Mouse (Mus musculus) small intestine, adult 2 months (tissue): Measurements from ENCODE around the gene Ccer2. TPM values are rescaled to one million over a fixed set of nuclear protein-coding genes. Genes with fewer than 3 reads are reported as not detected.
A peak's percentile ranks its signal among the peaks of the same experiment; 100 is the strongest.

Experiments
- H3K27ac ChIP-seq: fragments of 200-500 bp; 2 replicates; pipeline ENCODE4 v1.5.1; 2012; ENCODE audit warnings: low read depth, low read length, control low read depth, inconsistent platforms; ENCODE audit not compliant: insufficient read depth
- H3K27me3 ChIP-seq: fragments of 200-500 bp; 2 replicates; pipeline ENCODE4 v1.6.1; 2012; ENCODE audit warnings: mild to moderate bottlenecking, moderate library complexity, low read length, inconsistent platforms; ENCODE audit not compliant: control insufficient read depth, insufficient read depth
- H3K36me3 ChIP-seq: fragments of 200-500 bp; 2 replicates; pipeline ENCODE4 v1.6.1; 2012; ENCODE audit warnings: mild to moderate bottlenecking, low read length, control low read depth, inconsistent platforms; ENCODE audit not compliant: control insufficient read depth, insufficient read depth
- H3K4me1 ChIP-seq: fragments of 200-500 bp; 2 replicates; pipeline ENCODE4 v1.6.1; 2012; ENCODE audit warnings: low read length, inconsistent platforms, mixed read lengths; ENCODE audit not compliant: control insufficient read depth, insufficient read depth, insufficient read length
- H3K4me3 ChIP-seq: fragments of 200-500 bp; 2 replicates; pipeline ENCODE4 v1.5.1; 2012; ENCODE audit warnings: low read depth, mild to moderate bottlenecking, control low read depth, inconsistent platforms, low read length, moderate library complexity
- CTCF ChIP-seq: fragments of 200-500 bp; IDR thresholded peaks from 2 replicates; pipeline ENCODE4 v1.5.1; 2012; ENCODE audit warnings: low read depth, mild to moderate bottlenecking, control low read depth, inconsistent platforms, low read length, moderate library complexity, mixed read lengths; ENCODE audit not compliant: insufficient replicate concordance, insufficient read length; ENCODE audit errors: extremely low read depth
- POLR2A ChIP-seq: fragments of 200-500 bp; IDR thresholded peaks from 2 replicates; pipeline ENCODE4 v1.6.1; 2012; ENCODE audit warnings: low read depth, mild to moderate bottlenecking, control low read depth, inconsistent platforms, low read length, moderate library complexity
- WGBS: fragments of 180-500 bp; shearing (Covaris S2); methylation state at CpG from one replicate; pipeline ENCODE4 v1.1.7; 2018; 5-methylcytosine and 5-hydroxymethylcytosine counted together
- polyA plus RNA-seq: library from polyadenylated mRNA; depleted of rRNA; stranded (reverse); fragments of >200 nt; gene quantifications from 2 replicates; pipeline ENCODE4 v1.2.3, GENCODE M21; 2012

Ccer2 gene
- polyA plus RNA-seq, 1 experiment: not detected

- H3K4me1 ChIP-seq: peaks cover 8% of the 10 kb centered on the region
- H3K36me3 ChIP-seq: no peaks in the 10 kb centered on the region
- peak overlapping the region; percentile 52 for H3K4me3 ChIP-seq
- TF ChIP-seq CTCF: no peak
- no peak for TF ChIP-seq POLR2A
- H3K27ac ChIP-seq: no peak overlapping the region
- H3K27me3 ChIP-seq: no peaks in the 10 kb centered on the region
- 7% methylated on average over 58 of the region's 58 CpGs for WGBS
Measured at GRCm38 (mm10) chr7:28732341-28733142, 23.4 kb upstream of the Ccer2 start.

GRCm38 (mm10) chr7:28733211-28733610, 22.8 kb upstream of the Ccer2 start:
- Histone ChIP-seq H3K27ac (no peak overlapping the region), H3K36me3 (no peaks in the 10 kb centered on the region), H3K4me1 (peaks cover 8% of the 10 kb centered on the region), H3K4me3 (peak overlapping the region; percentile 52), H3K27me3 (no peaks in the 10 kb centered on the region)
- 24% methylated on average over 11 of the region's 11 CpGs for WGBS
- TF ChIP-seq POLR2A (0 out of 2 replicates have a peak, but pooled peaks have one; percentile 17), CTCF (no peak)

GRCm38 (mm10) chr7:28735701-28736100, 20.3 kb upstream of the Ccer2 start:
- 77% methylated on average over 6 of the region's 6 CpGs for WGBS
- TF ChIP-seq POLR2A (no peak), CTCF (no peak)
- Histone ChIP-seq H3K4me3 (no peak overlapping the region), H3K27me3 (no peaks in the 10 kb centered on the region), H3K4me1 (peaks cover 8% of the 10 kb centered on the region), H3K27ac (no peak overlapping the region), H3K36me3 (no peaks in the 10 kb centered on the region)

- H3K36me3 ChIP-seq: no peaks in the 10 kb centered on the region
- 91% methylated on average over 21 of the region's 21 CpGs for WGBS
- H3K27ac ChIP-seq: no peak overlapping the region
- no peak for TF ChIP-seq CTCF
- no peak for TF ChIP-seq POLR2A
- H3K4me1 ChIP-seq: peaks cover 3% of the 10 kb centered on the region; the same call in 1 of the 2 replicates
- no peak overlapping the region for H3K4me3 ChIP-seq
- H3K27me3 ChIP-seq: no peaks in the 10 kb centered on the region
Measured at GRCm38 (mm10) chr7:28739829-28740228, 16.1 kb upstream of the Ccer2 start.

GRCm38 (mm10) chr7:28740949-28741348, 15.0 kb upstream of the Ccer2 start:
- Histone ChIP-seq H3K27ac (0 out of 2 replicates have a peak overlapping the region, but pooled peaks have one; percentile 23), H3K4me3 (peak overlapping the region; percentile 74), H3K36me3 (0 out of 2 replicates have a peak, but pooled peaks cover 2% of the 10 kb centered on the region), H3K4me1 (peaks cover 3% of the 10 kb centered on the region; the same call in 1 of the 2 replicates), H3K27me3 (no peaks in the 10 kb centered on the region)
- TF ChIP-seq CTCF (no peak), POLR2A (no peak)
- 15% methylated on average over 9 of the region's 9 CpGs for WGBS

GRCm38 (mm10) chr7:28741368-28741708, 14.6 kb upstream of the Ccer2 start:
- TF ChIP-seq POLR2A (no peak), CTCF (no peak)
- Histone ChIP-seq H3K36me3 (0 out of 2 replicates have a peak, but pooled peaks cover 2% of the 10 kb centered on the region), H3K4me3 (peak overlapping the region; percentile 74), H3K27ac (peak overlapping the region; percentile 23; the same call in 1 of the 2 replicates), H3K4me1 (peaks cover 3% of the 10 kb centered on the region; the same call in 1 of the 2 replicates), H3K27me3 (no peaks in the 10 kb centered on the region)
- 2% methylated on average over 13 of the region's 13 CpGs for WGBS

GRCm38 (mm10) chr7:28741709-28742438, 14.1 kb upstream of the Ccer2 start, which contains the start of the genes Mrps12 and Sars2:
TSS of gene Mrps12 (minus strand) at chr7:28741820.
TSS of gene Sars2 (plus strand) at chr7:28741992.
- H3K4me3 ChIP-seq: peak within 1 kb of the TSS; percentile 74
- H3K27ac ChIP-seq: peak within 1 kb of the TSS; percentile 72
- WGBS: under 1% methylated on average over 39 of the region's 39 CpGs
- H3K27me3 ChIP-seq: no peaks in the 10 kb centered on the region
- H3K36me3 ChIP-seq: 0 out of 2 replicates have a peak, but pooled peaks cover 4% of the 10 kb centered on the region
- H3K4me1 ChIP-seq: peaks cover 3% of the 10 kb centered on the region; the same call in 1 of the 2 replicates
- TF ChIP-seq POLR2A (peak; percentile 53; the same call in 1 of the 2 replicates), CTCF (peak; percentile 85)
